Mouse (Mus musculus) right cerebral cortex, postnatal 10 days (tissue): ENCODE data around the gene Lrrc8b.

Experiments used
- DNase-seq, 2 experiments: peaks; one replicate each; pipeline ENCODE4 v3.0.0; 2021; ENCODE audit warnings: low spot score in 2 of 2

Gene Lrrc8b

GRCm38 (mm10) chr5:105518626-105519095, 103.1 kb downstream of the Lrrc8b start:
- DNase-seq = peak; percentile 66 to 74

- peak; percentile 90 to 91 for DNase-seq
These were observed 103.8 kb downstream of the Lrrc8b start, which contains the start of gene Lrrc8c for GRCm38 (mm10) chr5:105519096-105519975. Gene Lrrc8c, plus strand, starts transcription at chr5:105519388.

DNA sequence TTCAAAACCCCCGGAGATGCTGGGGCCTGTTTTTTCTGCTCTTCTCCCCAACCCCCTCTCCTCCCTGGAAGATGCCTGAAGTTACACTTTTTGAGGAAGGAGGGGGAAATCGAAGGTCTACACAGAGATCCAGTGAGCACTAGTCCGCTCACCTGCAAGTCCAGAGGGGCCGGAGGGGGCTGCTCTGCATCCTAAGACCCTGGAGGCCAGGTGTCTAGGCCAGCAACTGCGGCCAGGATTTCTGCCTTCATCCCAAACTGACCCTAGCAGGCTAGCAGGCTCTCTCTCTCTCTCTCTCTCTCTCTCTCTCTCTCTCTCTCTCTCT, 104.4 kb downstream of the Lrrc8b start:
- no peak for DNase-seq

GRCm38 (mm10) chr5:105520442-105520965, 104.9 kb downstream of the Lrrc8b start:
- no peak for DNase-seq

DNA sequence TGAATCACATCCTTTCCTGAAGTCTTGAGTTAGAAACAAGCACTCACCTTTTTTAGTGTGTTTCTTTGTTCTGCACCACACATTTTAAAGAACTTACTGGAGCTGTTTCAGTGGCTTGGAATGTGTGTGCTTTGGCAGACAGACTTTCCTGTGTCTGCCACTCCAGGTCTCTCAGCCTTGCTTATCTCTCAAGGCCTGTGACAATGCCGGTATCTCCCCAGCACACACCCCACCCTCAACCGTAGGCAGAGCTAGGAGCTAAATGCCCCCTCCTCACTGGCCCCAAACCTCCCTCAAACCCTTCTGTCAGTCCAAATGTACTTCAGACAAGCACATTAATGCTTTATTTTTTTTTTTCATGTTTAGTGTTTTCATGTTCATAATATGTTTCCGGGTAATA, 107.9 kb downstream of the Lrrc8b start:
- DNase-seq = no peak

- DNase-seq = no peak
These were observed 109.4 kb downstream of the Lrrc8b start for GRCm38 (mm10) chr5:105525004-105525403.

- no peak for DNase-seq
These were observed 110.6 kb downstream of the Lrrc8b start for GRCm38 (mm10) chr5:105526107-105526645.

GRCm38 (mm10) chr5:105526766-105527165, 111.2 kb downstream of the Lrrc8b start:
- DNase-seq = no peak

- DNase-seq = no peak
These were observed 112.1 kb downstream of the Lrrc8b start for GRCm38 (mm10) chr5:105527477-105528331.

GRCm38 (mm10) chr5:105530576-105530975, 115.0 kb downstream of the Lrrc8b start:
- DNase-seq = no peak

DNA sequence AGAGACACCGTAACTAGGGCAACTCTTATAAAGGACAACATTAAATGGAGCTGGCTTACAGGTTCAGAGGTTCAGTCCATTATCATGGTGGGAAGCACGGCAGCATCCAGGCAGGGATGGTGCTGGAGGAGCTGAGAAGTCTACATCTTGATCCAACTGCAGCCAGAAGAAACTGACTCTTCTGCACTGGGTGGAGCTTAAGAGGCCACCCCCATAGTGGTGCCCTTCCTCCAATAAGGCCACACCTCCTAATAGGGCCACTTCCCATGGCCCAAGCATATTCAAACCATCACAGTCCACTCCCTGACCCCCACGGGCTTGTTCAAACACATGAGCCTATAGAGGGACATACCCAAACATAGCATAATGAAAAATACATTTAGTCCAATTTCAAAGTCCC, 119.6 kb downstream of the Lrrc8b start:
- DNase-seq = no peak

DNA sequence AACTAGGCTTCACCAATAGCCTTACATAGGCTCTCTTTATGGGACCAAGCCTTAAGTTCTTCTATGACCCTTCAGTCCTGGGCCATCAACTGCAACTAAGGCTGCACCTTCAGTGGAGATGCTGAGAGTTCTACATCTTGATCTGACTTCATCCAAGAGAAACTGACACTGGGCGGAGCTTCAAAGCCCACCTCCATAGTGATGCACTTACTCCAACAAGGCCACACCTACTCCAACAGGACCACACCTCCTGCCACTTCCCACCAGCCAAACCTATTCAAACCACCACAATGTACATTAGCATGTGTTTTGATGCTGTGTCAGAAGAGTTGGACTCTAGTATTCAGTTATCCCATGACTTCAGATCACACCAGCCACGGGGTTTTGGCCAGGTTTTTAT, 120.6 kb downstream of the Lrrc8b start:
- DNase-seq = no peak

GRCm38 (mm10) chr5:105537101-105537723, 121.6 kb downstream of the Lrrc8b start:
- no peak for DNase-seq
